Mouse (Mus musculus): ENCODE measurements around the gene Mrps23.

Mrps23 gene

DNA sequence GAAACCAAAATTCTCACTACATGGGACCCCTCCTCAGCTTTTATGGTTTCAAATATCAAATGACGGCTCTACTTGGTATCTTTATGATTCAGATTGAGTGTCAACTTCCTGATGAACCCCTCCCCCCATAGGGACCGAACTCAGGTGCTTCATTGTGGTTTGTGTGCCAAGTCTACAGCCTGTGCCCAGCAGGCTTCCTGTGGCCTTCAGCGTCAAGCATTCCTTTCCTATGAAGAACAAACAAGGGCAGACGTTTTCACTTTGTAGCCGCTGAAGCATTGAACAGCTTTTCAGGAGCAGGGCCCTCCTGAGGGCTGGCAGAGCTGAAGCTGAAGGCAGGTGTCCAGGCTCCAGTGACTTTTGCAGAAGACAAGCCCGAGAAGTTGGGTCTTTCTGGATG, 9.6 kb downstream of the Mrps23 start:
- peak; percentile 29 for DNase-seq

GRCm38 (mm10) chr11:88214881-88215831, 11.0 kb downstream of the Mrps23 start:
- DNase-seq: peak; percentile 47

- DNase-seq: peak; percentile 61
These were observed 12.1 kb downstream of the Mrps23 start for GRCm38 (mm10) chr11:88216231-88216685.

DNA sequence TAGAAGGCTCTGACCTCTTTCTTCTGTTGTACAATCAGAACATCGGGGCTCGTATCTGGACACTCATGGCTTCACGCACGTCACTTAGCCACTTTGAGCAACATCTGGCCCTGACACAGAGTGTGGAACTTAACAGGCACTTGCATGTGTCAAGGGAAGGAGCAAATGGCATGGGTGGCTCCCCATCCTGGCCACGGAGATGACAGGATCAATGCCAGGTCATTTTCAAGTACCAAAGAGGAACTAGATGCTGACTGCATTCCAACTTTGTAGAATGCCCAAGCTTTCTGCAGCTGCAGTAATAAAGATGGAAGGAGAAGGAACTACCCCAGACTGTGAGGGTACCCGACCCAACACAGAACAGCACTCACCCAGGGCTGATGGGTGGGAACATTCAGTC, 14.0 kb downstream of the Mrps23 start:
- DNase-seq: no peak

DNA sequence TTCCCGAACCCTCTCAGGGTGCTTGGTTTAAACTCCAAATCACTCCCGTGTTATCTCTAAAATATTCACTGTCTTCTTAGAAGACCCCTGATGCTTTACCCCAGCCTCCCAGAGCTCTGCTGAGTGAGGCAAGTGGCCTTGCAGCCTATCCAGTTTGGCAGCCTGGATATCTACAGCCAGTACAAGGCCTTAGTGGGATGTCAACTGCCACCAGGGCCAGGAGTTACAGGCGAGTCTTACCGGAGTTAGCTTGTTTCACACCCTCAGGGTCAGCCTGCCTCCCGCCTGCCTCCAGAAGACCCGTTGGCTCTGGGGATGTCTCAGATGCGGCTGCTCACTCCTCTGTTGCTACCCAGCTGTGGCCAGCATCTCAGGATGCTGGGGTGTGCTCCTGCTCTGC, 14.4 kb downstream of the Mrps23 start:
- DNase-seq: no peak

DNA sequence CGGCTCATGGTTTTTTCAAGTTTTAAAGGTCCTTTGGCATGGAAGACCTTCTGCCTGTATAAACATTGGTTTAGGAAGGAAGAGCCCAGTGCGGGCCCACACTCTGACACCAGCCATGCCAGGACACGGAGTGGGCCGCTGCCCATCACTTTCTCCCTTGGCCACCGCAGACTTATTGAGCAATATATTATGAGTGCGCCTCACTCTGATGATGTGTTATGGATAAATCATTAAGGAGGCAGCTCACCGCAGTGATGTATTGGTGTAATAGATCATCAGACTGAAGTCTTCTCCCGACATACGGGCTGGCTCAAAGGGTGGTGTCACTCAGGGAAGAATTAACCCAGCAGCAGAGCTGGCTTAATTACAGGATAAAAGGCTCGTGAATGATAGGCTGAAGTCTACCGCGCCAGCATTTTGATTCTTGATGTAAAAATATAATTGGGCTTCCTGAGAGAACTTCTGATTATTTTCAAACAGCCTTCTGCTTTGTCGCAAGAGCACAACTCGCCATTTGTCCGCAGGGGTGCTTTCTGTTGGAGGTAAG, 17.8 kb downstream of the Mrps23 start:
- DNase-seq: no peak

DNA sequence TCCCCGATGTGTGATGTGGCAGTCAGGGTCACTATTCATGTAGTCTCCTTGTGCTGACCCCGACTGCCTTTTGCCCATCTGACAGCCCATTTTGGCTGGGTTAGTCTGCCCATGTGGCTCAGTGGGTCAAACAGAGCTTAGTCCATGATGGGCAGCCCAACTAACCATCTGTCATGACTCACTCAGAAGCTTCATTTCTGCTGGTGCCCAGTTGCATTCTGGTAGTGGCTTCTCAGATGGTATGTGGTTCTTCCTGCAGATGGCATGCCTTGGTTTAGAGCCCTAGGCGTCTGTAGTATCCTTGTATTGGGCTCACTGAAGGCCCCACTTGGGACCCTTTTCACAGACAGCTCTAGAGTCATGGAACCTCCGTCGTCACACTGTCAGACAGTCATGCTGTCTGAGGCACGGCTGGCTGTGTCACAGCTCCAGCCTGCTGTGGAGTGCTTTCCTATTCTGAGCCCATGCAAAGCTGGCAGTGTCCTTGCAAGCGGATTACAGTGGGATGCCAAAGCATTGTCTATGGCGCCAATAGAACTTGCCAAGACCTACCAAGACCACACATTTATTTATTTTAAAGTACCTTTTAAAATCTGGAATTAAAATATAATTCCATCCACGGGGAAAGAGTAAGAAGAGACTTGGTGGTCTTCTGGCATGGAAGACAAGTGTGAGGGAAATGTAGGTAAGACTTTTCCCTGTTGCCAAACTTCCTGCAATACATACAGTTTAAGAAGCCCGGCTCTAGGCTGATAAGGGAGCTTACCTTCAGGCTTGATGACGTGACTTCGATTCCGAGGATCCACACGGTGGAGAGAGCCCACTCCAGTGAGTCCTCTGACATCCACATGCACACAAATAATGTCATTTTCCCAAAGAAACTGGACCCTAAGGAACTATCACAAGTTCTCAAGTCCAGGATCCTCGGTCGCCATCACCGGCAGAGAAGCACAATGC, 23.1 kb downstream of the Mrps23 start:
- no peak for DNase-seq

DNA sequence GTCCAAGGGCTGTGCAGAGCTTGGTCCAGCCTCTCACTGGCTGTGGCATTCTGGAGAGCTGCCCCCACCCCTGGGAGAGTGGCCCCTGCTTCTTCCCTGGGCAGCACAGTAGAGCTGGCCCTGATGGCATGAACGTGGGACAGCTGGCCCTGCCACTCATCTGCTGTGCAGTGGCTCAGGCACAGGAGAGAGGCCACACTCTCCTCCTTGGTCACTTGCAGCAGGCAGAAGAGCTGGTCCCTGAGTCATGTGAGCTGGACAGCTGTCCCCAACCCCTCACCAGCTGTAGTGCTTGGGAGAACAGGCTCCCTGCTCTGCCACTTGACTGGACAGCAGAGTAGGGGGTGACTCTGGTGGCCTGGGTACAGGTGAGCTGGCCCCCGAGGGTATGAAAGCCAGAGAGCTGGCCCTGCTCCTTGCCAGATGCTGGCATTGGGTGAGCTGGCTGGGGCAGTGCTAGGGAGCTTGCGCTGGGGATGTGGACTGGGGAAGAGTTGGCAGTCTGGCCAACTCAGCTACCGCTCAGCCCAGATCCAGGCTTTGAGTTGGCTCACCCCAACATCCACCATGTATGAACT, 27.1 kb downstream of the Mrps23 start:
- no peak for DNase-seq

- DNase-seq: peak; percentile 51
These were observed 29.6 kb downstream of the Mrps23 start for GRCm38 (mm10) chr11:88233528-88234427.

- no peak for DNase-seq
These were observed 30.6 kb downstream of the Mrps23 start for GRCm38 (mm10) chr11:88234789-88235188.

GRCm38 (mm10) chr11:88235221-88236203, 31.3 kb downstream of the Mrps23 start:
- DNase-seq: peak; percentile 70

DNA sequence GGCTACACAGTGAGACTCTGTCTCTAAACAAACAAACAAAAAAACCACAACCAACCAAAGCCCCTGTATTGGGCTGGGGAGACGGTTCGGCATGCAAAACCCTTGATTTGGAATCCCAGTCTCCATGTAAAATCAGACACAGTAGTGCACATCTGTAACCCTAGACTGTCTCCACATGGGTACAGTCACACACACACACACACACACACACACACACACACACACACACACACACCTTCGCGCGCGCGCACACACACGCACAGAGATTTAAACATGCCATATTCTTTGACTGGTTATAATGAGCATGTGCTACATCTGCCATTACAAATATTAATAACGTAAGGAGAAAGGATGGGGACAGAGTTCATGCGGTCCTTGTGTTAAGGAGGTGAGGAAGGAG, 36.1 kb downstream of the Mrps23 start:
- DNase-seq: no peak

- no peak for DNase-seq
These were observed 36.7 kb downstream of the Mrps23 start for GRCm38 (mm10) chr11:88240736-88241353.

DNA sequence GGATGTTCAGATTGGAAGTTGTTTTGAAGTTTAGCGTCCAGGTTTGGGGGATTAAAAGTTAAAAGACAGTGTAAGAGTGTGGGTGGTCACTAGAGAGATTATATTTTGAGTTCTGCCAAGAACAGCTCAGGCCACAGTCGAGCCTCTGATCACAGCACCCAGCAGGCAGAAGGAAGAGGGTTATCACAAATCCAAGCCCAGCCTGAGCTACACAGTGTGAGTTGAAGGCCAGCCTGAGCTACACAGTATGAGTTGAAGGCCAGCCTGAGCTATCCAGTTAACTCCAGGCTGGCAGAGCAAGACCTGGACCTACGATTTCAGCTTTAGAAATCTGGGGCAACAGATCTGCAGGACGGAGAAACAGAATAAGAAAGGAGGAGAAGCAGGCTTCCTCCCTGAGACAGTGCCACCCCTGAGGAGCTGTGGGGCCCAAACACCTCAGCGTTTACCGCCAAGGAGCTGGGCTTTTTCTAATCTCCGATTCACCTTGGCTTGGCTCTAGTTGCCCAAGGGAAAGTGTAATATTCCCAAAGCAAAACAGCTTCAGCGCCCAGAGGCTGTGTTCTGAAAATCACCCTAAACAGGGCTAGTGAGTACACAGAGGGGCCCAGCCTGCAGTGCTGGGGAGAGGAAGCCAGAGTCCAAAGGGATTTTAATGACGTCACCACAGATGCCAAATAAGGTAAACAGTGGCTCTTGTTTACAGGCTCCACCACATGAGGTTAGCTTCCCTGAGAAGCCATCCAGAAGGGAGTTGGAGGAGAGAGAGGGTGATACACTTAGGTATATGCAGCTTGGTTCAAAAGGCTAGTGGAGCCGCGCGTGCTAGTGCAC, 37.5 kb downstream of the Mrps23 start:
- peak; percentile 15 for DNase-seq

- DNase-seq: no peak
These were observed 41.5 kb downstream of the Mrps23 start for GRCm38 (mm10) chr11:88245581-88246170.

GRCm38 (mm10) chr11:88248636-88249035, 44.4 kb downstream of the Mrps23 start:
- no peak for DNase-seq

- peak; percentile 18 for DNase-seq
These were observed 46.4 kb downstream of the Mrps23 start for GRCm38 (mm10) chr11:88250568-88250967.

DNA sequence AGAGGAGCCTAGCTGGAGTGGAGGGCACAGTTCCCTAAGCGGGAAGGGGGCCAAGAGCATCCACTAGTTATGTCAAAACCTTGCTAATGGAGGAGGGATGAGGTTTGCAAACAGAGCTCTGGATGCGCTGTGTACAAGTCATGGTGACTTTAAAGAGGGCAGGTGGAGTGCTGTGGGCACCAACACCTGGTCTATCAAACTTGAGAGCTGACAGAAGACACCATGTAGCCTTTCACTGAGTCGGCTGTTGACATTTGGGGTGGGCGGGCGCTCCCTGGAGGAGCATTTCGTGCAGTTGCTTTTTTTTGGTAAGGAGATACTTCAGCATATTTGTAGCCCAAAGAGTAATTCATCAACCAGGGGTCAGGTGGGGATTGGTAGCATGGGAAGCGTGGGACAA, 47.1 kb downstream of the Mrps23 start:
- no peak for DNase-seq

Measured in lung, postnatal 10 days (tissue).